Mouse (Mus musculus): ENCODE measurements around the gene Tshr.

DNA sequence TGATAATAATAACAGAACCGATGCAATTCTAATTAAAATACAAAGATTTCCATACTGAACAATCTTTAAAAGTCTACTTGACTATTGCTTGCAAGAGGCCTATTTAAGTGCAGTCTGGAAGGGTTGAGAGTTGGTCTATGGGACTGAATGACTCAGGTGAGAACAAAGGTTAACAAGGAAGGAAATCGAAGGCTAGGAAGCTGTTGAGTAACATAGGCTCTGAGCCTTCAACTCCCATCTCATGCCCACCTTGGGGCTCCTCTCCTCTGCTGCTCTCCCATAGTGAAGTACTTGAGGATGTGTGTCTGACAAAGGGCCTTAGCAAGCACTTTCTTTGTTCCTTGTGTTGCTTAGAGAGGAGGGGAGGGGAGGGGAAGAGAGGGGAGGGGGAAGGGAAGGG lies 116.1 kb downstream of the Tshr start:
- TF ChIP-seq CTCF (IDR thresholded peaks at IDR 0.05; ENCODE audit: extremely low read depth, insufficient read depth, insufficient read length, insufficient replicate concordance), result no peak
- TF ChIP-seq POLR2A (IDR thresholded peaks at IDR 0.05; ENCODE audit: low read depth, low read length), result no peak

All from spleen, adult 2 months (tissue).